Mouse (Mus musculus) MEL (cell line): ENCODE measurements at regions not wholly inside any gene's neighbourhood (a gene's known extent, or its start where the extent isn't known, plus 50 kb on each side); places are given as distances from the start of the nearest gene placed in this dataset.

Experiments
- DNase-seq: peaks from one replicate; pipeline ENCODE4 v3.0.0; 2011; ENCODE audit warnings: low read depth, low spot score
- H3K27ac ChIP-seq: 2 replicates; pipeline ENCODE4 v1.5.1; 2012; ENCODE audit warnings: low read depth, mild to moderate bottlenecking, control low read depth, low read length, moderate library complexity; ENCODE audit not compliant: control insufficient read depth
- H3K27me3 ChIP-seq, 2 experiments: fragments of 150-350 bp in 1 of 2; sonication (generic) in 1 of 2; 2 replicates each; pipeline ENCODE4 v1.6.1; 2012; ENCODE audit warnings: low read length in 2 of 2, mild to moderate bottlenecking in 2 of 2, improper control_type of control experiment in 1 of 2, moderate library complexity in 1 of 2; ENCODE audit not compliant: insufficient read depth in 2 of 2, control insufficient read depth in 1 of 2
- H3K36me3 ChIP-seq, 2 experiments: 2 replicates each; pipeline ENCODE4 v1.6.1; 2012 to 2014; ENCODE audit warnings: low read length in 2 of 2, improper control_type of control experiment in 1 of 2, inconsistent platforms in 1 of 2, mild to moderate bottlenecking in 1 of 2; ENCODE audit not compliant: insufficient read depth in 2 of 2, control insufficient read depth in 1 of 2
- H3K4me1 ChIP-seq, 2 experiments: fragments of 150-350 bp in 1 of 2; sonication (generic) in 1 of 2; 2 replicates each; pipeline ENCODE4 v1.6.1; 2012; ENCODE audit warnings: low read length in 2 of 2, improper control_type of control experiment in 1 of 2, mild to moderate bottlenecking in 1 of 2; ENCODE audit not compliant: insufficient read depth in 2 of 2, control insufficient read depth in 1 of 2
- H3K4me3 ChIP-seq, 2 experiments: fragments of 150-350 bp in 1 of 2; sonication (generic) in 1 of 2; 2 replicates each; pipeline ENCODE4 v1.5.1; 2012; ENCODE audit warnings: low read depth in 2 of 2, low read length in 2 of 2, mild to moderate bottlenecking in 2 of 2, moderate library complexity in 2 of 2, control low read depth in 1 of 2, improper control_type of control experiment in 1 of 2; ENCODE audit not compliant: control insufficient read depth in 1 of 2, insufficient read depth in 1 of 2
- H3K79me2 ChIP-seq: 2 replicates; pipeline ENCODE4 v1.6.1; 2012; ENCODE audit warnings: mild to moderate bottlenecking, low read length, moderate library complexity; ENCODE audit not compliant: control insufficient read depth, poor library complexity, insufficient read depth
- H3K9ac ChIP-seq: 2 replicates; pipeline ENCODE4 v1.6.1; 2012; ENCODE audit warnings: low read depth, mild to moderate bottlenecking, control low read depth, low read length, moderate library complexity; ENCODE audit not compliant: control insufficient read depth, poor library complexity, severe bottlenecking
- H3K9me3 ChIP-seq: fragments of 150-350 bp; sonication (generic); replicated peaks from 2 replicates; pipeline ENCODE4 v1.6.1; 2012; ENCODE audit warnings: mild to moderate bottlenecking, low read length, improper control_type of control experiment, moderate library complexity; ENCODE audit not compliant: insufficient read depth
- BHLHE40 ChIP-seq: IDR thresholded peaks from 2 replicates; pipeline ENCODE4 v1.6.1; 2012; ENCODE audit warnings: low read depth, mild to moderate bottlenecking, inconsistent platforms, low read length, improper control_type of control experiment, borderline replicate concordance
- CHD1 ChIP-seq: IDR thresholded peaks from 2 replicates; pipeline ENCODE4 v1.6.1; 2012; ENCODE audit warnings: low read depth, mild to moderate bottlenecking, inconsistent platforms, low read length, improper control_type of control experiment
- CHD2 ChIP-seq: IDR thresholded peaks from 2 replicates; pipeline ENCODE4 v1.6.1; 2011; ENCODE audit warnings: low read length, improper control_type of control experiment
- CTCF ChIP-seq, 3 experiments: IDR thresholded peaks in 2 of 3; conservative IDR thresholded peaks in 1 of 3; 2 replicates each; pipeline ENCODE4 v1.5.1; 2011 to 2012; ENCODE audit warnings: low read length in 3 of 3, low read depth in 2 of 3, mild to moderate bottlenecking in 2 of 3, improper control_type of control experiment in 1 of 3, inconsistent platforms in 1 of 3, mixed read lengths in 1 of 3, moderate library complexity in 1 of 3; ENCODE audit not compliant: control insufficient read depth in 1 of 3, insufficient read depth in 1 of 3, poor library complexity in 1 of 3, severe bottlenecking in 1 of 3
- E2F4 ChIP-seq: IDR thresholded peaks from 2 replicates; pipeline ENCODE4 v1.6.1; 2011; ENCODE audit warnings: low read depth, low read length, improper control_type of control experiment, borderline replicate concordance
- ELF1 ChIP-seq: IDR thresholded peaks from 2 replicates; pipeline ENCODE4 v1.6.1; 2014; ENCODE audit warnings: low read depth, mild to moderate bottlenecking, inconsistent platforms, low read length, improper control_type of control experiment, moderate library complexity
- GATA1 ChIP-seq: IDR thresholded peaks from 2 replicates; pipeline ENCODE4 v1.6.1; 2011; ENCODE audit warnings: low read depth, low read length, improper control_type of control experiment
- KAT2A ChIP-seq: conservative IDR thresholded peaks from 2 replicates; pipeline ENCODE4 v1.6.1; 2012; ENCODE audit warnings: low read depth, low read length, improper control_type of control experiment, inconsistent platforms
- MAX ChIP-seq: IDR thresholded peaks from 2 replicates; pipeline ENCODE4 v1.6.1; 2011; ENCODE audit warnings: low read length, improper control_type of control experiment
- MAZ ChIP-seq: IDR thresholded peaks from 2 replicates; pipeline ENCODE4 v1.6.1; 2012; ENCODE audit warnings: low read depth, mild to moderate bottlenecking, inconsistent platforms, low read length, improper control_type of control experiment
- MXI1 ChIP-seq: IDR thresholded peaks from 2 replicates; pipeline ENCODE4 v1.6.1; 2011; ENCODE audit warnings: mild to moderate bottlenecking, low read depth, low read length, improper control_type of control experiment
- MYB ChIP-seq: IDR thresholded peaks from 2 replicates; pipeline ENCODE4 v1.6.1; 2011; ENCODE audit warnings: mild to moderate bottlenecking, low read depth, low read length, improper control_type of control experiment
- NELFE ChIP-seq: IDR thresholded peaks from 2 replicates; pipeline ENCODE4 v1.6.1; 2011; ENCODE audit warnings: low read depth, low read length, improper control_type of control experiment
- NRF1 ChIP-seq: IDR thresholded peaks from 2 replicates; pipeline ENCODE4 v1.6.1; 2014; ENCODE audit warnings: low read depth, mild to moderate bottlenecking, inconsistent platforms, low read length, improper control_type of control experiment, moderate library complexity; ENCODE audit not compliant: poor library complexity, insufficient read depth, severe bottlenecking
- POLR2A ChIP-seq, 2 experiments: IDR thresholded peaks; 2 replicates each; pipeline ENCODE4 v1.6.1; 2011 to 2012; ENCODE audit warnings: low read length in 2 of 2, mild to moderate bottlenecking in 2 of 2, control low read depth in 1 of 2, improper control_type of control experiment in 1 of 2, low read depth in 1 of 2, moderate library complexity in 1 of 2; ENCODE audit not compliant: control insufficient read depth in 1 of 2, insufficient read depth in 1 of 2, poor library complexity in 1 of 2
- POLR2AphosphoS2 ChIP-seq: IDR thresholded peaks from 2 replicates; pipeline ENCODE4 v1.6.1; 2011; ENCODE audit warnings: low read length, improper control_type of control experiment
- POLR2AphosphoS5 ChIP-seq: IDR thresholded peaks from 2 replicates; pipeline ENCODE4 v1.6.1; 2012; ENCODE audit warnings: low read depth, borderline replicate concordance, mild to moderate bottlenecking, inconsistent platforms, low read length, moderate library complexity, mixed read lengths
- RAD21 ChIP-seq: IDR thresholded peaks from 2 replicates; pipeline ENCODE4 v1.6.1; 2011; ENCODE audit warnings: mild to moderate bottlenecking, low read depth, low read length, improper control_type of control experiment
- SIN3A ChIP-seq: IDR thresholded peaks from 2 replicates; pipeline ENCODE4 v1.6.1; 2012; ENCODE audit warnings: low read length, improper control_type of control experiment, inconsistent platforms
- SMC3 ChIP-seq: IDR thresholded peaks from 2 replicates; pipeline ENCODE4 v1.6.1; 2011; ENCODE audit warnings: low read depth, low read length, improper control_type of control experiment
- TAL1 ChIP-seq: IDR thresholded peaks from 2 replicates; pipeline ENCODE4 v1.6.1; 2012; ENCODE audit warnings: mild to moderate bottlenecking, inconsistent platforms, low read length, moderate library complexity, mixed read lengths
- UBTF ChIP-seq: IDR thresholded peaks from 2 replicates; pipeline ENCODE4 v1.6.1; 2012; ENCODE audit warnings: low read depth, mild to moderate bottlenecking, inconsistent platforms, low read length, improper control_type of control experiment, moderate library complexity, borderline replicate concordance; ENCODE audit not compliant: insufficient read depth
- USF1 ChIP-seq: IDR thresholded peaks from 2 replicates; pipeline ENCODE4 v1.6.1; 2014; ENCODE audit warnings: low read depth, mild to moderate bottlenecking, inconsistent platforms, low read length, improper control_type of control experiment, moderate library complexity
- ZMIZ1 ChIP-seq: IDR thresholded peaks from 2 replicates; pipeline ENCODE4 v1.6.1; 2012; ENCODE audit warnings: low read depth, mild to moderate bottlenecking, inconsistent platforms, low read length, improper control_type of control experiment, moderate library complexity
- ZNF384 ChIP-seq: IDR thresholded peaks from 2 replicates; pipeline ENCODE4 v1.6.1; 2012; ENCODE audit warnings: low read depth, mild to moderate bottlenecking, inconsistent platforms, low read length, improper control_type of control experiment

- no peak for DNase-seq
- no peaks in the 10 kb centered on the region for H3K36me3 ChIP-seq
- no peaks in the 10 kb centered on the region for H3K27me3 ChIP-seq
- H3K9me3 ChIP-seq = no peaks in the 10 kb centered on the region
- no peak overlapping the region for H3K9ac ChIP-seq
- H3K4me1 ChIP-seq = no peaks in the 10 kb centered on the region
- H3K4me3 ChIP-seq = no peak overlapping the region
- no peaks in the 10 kb centered on the region for H3K79me2 ChIP-seq
- no peak overlapping the region for H3K27ac ChIP-seq
- TF ChIP-seq ZNF384 = no peak
Observed at GRCm38 (mm10) chr3:18738946-18739345, 790.7 kb downstream of the Cypt12 start.

DNA sequence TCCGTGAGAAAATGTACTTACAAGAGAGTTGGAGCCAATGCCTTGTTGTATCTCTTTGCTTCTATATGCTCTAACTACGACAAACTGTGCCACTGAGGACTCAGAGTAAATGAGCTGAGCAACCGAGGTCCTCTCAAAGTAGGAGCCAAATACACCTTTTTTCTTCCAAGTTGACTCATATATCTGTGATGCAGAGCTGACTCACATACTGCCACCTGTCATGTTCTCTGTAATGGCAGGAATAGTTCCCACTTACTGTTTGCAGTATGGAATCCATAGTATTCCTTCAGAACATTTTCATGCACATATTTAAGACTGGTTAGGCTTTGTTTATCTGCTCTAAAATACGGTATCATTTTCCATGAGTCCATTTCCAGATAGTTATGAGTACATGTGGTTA, 792.1 kb downstream of the Cypt12 start:
- no peaks in the 10 kb centered on the region for H3K4me1 ChIP-seq
- no peaks in the 10 kb centered on the region for H3K27me3 ChIP-seq
- DNase-seq = no peak
- H3K27ac ChIP-seq = no peak overlapping the region
- TF ChIP-seq POLR2AphosphoS5 (no peak), NRF1 (no peak), GATA1 (no peak), CHD2 (no peak), MYB (no peak), CHD1 (no peak), UBTF (no peak), RAD21 (no peak), MAZ (no peak), TAL1 (no peak), SMC3 (no peak), SIN3A (no peak), E2F4 (no peak)
- H3K9ac ChIP-seq = no peak overlapping the region
- no peaks in the 10 kb centered on the region for H3K36me3 ChIP-seq
- H3K4me3 ChIP-seq = no peak overlapping the region
- no peaks in the 10 kb centered on the region for H3K79me2 ChIP-seq
- no peaks in the 10 kb centered on the region for H3K9me3 ChIP-seq

- Histone ChIP-seq H3K4me3 (no peak overlapping the region), H3K36me3 (no peaks in the 10 kb centered on the region), H3K9ac (no peak overlapping the region), H3K79me2 (no peaks in the 10 kb centered on the region), H3K9me3 (no peaks in the 10 kb centered on the region), H3K4me1 (no peaks in the 10 kb centered on the region), H3K27ac (no peak overlapping the region), H3K27me3 (no peaks in the 10 kb centered on the region)
- no peak for DNase-seq
- TF ChIP-seq CTCF (IDR thresholded peaks at IDR 0.05 in 2 of 3, conservative IDR thresholded peaks at IDR 0.05 in 1 of 3; ENCODE audit: control insufficient read depth in 1 of 3, insufficient read depth in 1 of 3, low read depth in 2 of 3, low read length in 3 of 3, poor library complexity in 1 of 3, severe bottlenecking in 1 of 3) (no peak), MXI1 (no peak), ZMIZ1 (no peak), MAX (no peak), TAL1 (no peak), USF1 (no peak), KAT2A (no peak), BHLHE40 (no peak), NELFE (no peak), POLR2AphosphoS2 (no peak), CHD2 (no peak), ELF1 (no peak), E2F4 (no peak), POLR2A (IDR thresholded peaks at IDR 0.05; ENCODE audit: control insufficient read depth in 1 of 2, insufficient read depth in 1 of 2, low read depth in 1 of 2, low read length in 2 of 2, poor library complexity in 1 of 2) (no peak), MYB (no peak), SIN3A (no peak), ZNF384 (no peak)
Observed at GRCm38 (mm10) chr3:18743474-18743873, 795.3 kb downstream of the Cypt12 start.
